Mouse (Mus musculus): ENCODE measurements around the gene Izumo2. TPM values are rescaled to one million over a fixed set of nuclear protein-coding genes. Genes with fewer than 3 reads are reported as not detected.

Izumo2 gene
- polyA plus RNA-seq, 1 experiment from 2014 or later = not detected

- Histone ChIP-seq H3K4me1 (ENCODE audit: insufficient read depth, low read depth, low read length) (no peaks in the 10 kb centered on the region), H3K27ac (ENCODE audit: low read length) (no peak overlapping the region), H3K9ac (replicated peaks; ENCODE audit: low read depth) (no peak overlapping the region), H3K36me3 (ENCODE audit: insufficient read depth, low read length) (peaks cover 53% of the 10 kb centered on the region; the same call in 1 of the 2 replicates), H3K27me3 (replicated peaks; ENCODE audit: insufficient read depth, low read length) (no peaks in the 10 kb centered on the region), H3K4me2 (replicated peaks; ENCODE audit: low read depth, low read length) (no peak overlapping the region), H3K9me3 (ENCODE audit: low read length) (no peaks in the 10 kb centered on the region), H3K4me3 (ENCODE audit: low read depth, low read length) (no peak overlapping the region)
- DNase-seq (ENCODE audit: low spot score) (no peak), ATAC-seq (no peak)
- TF ChIP-seq CTCF (IDR thresholded peaks at IDR 0.05) (no peak), EP300 (IDR thresholded peaks at IDR 0.05) (no peak)
Observed at GRCm38 (mm10) chr7:44760366-44760765, 51.8 kb downstream of the Izumo2 start.

- Histone ChIP-seq H3K9me3 (ENCODE audit: low read length) (no peaks in the 10 kb centered on the region), H3K27ac (ENCODE audit: low read length) (no peak overlapping the region), H3K27me3 (replicated peaks; ENCODE audit: insufficient read depth, low read length) (no peaks in the 10 kb centered on the region), H3K4me2 (replicated peaks; ENCODE audit: low read depth, low read length) (no peak overlapping the region), H3K4me3 (ENCODE audit: low read depth, low read length) (no peak overlapping the region), H3K9ac (replicated peaks; ENCODE audit: low read depth) (no peak overlapping the region), H3K36me3 (ENCODE audit: insufficient read depth, low read length) (peaks cover 67% of the 10 kb centered on the region), H3K4me1 (ENCODE audit: insufficient read depth, low read depth, low read length) (no peaks in the 10 kb centered on the region)
- DNase-seq (ENCODE audit: low spot score) = no peak
- ATAC-seq = no peak
- TF ChIP-seq EP300 (IDR thresholded peaks at IDR 0.05) = no peak
- no peak for TF ChIP-seq CTCF (IDR thresholded peaks at IDR 0.05)
- WGBS = 82% methylated on average over 5 of the region's 5 CpGs
Observed at GRCm38 (mm10) chr7:44768129-44768528, 59.6 kb downstream of the Izumo2 start.

Other genes starting within 250 kb of the Izumo2 start
- not detected in 2 replicates for gene Aspdh, start 243.4 kb upstream of the Izumo2 start, polyA plus RNA-seq (2015; fragmentation: Nextera tagmentation; extraction: Ambion mirVana)
- gene Josd2, start 240.8 kb upstream of the Izumo2 start, polyA plus RNA-seq (2015; fragmentation: Nextera tagmentation; extraction: Ambion mirVana) = 93.7 and 110 TPM in 2 replicates
- gene Emc10, start 212.2 kb upstream of the Izumo2 start, polyA plus RNA-seq (2015; fragmentation: Nextera tagmentation; extraction: Ambion mirVana) = 59.3 and 69.2 TPM in 2 replicates
- gene Fam71e1, start 212.2 kb upstream of the Izumo2 start, polyA plus RNA-seq (2015; fragmentation: Nextera tagmentation; extraction: Ambion mirVana) = 11.4 and 12.0 TPM in 2 replicates
- 0.37 and 0.46 TPM in 2 replicates for gene Mybpc2, start 184.1 kb upstream of the Izumo2 start, polyA plus RNA-seq (2015; fragmentation: Nextera tagmentation; extraction: Ambion mirVana)
- gene Spib, start 176.7 kb upstream of the Izumo2 start, polyA plus RNA-seq (2015; fragmentation: Nextera tagmentation; extraction: Ambion mirVana) = 0.72 and 1.2 TPM in 2 replicates
- 13.5 and 17.5 TPM in 2 replicates for gene Pold1, start 159.9 kb upstream of the Izumo2 start, polyA plus RNA-seq (2015; fragmentation: Nextera tagmentation; extraction: Ambion mirVana)
- 74.8 and 84.3 TPM in 2 replicates for gene Nr1h2, start 154.8 kb upstream of the Izumo2 start, polyA plus RNA-seq (2015; fragmentation: Nextera tagmentation; extraction: Ambion mirVana)
- gene Napsa, start 136.4 kb upstream of the Izumo2 start, polyA plus RNA-seq (2015; fragmentation: Nextera tagmentation; extraction: Ambion mirVana) = 824 and 832 TPM in 2 replicates
- 3.8 TPM in 2 replicates for gene Kcnc3, start 118.1 kb upstream of the Izumo2 start, polyA plus RNA-seq (2015; fragmentation: Nextera tagmentation; extraction: Ambion mirVana)
- 202 and 215 TPM in 2 replicates for gene Myh14, start 37.9 kb upstream of the Izumo2 start, polyA plus RNA-seq (2015; fragmentation: Nextera tagmentation; extraction: Ambion mirVana)
- 45.1 and 48.3 TPM in 2 replicates for gene Vrk3, start 39.7 kb downstream of the Izumo2 start, polyA plus RNA-seq (2015; fragmentation: Nextera tagmentation; extraction: Ambion mirVana)
- gene Zfp473, start 42.3 kb downstream of the Izumo2 start, polyA plus RNA-seq (2015; fragmentation: Nextera tagmentation; extraction: Ambion mirVana) = 0.31 and 0.38 TPM in 2 replicates
- 22.7 and 23.8 TPM in 2 replicates for gene Nup62, start 107.3 kb downstream of the Izumo2 start, polyA plus RNA-seq (2015; fragmentation: Nextera tagmentation; extraction: Ambion mirVana)
- gene Il4i1, start 107.6 kb downstream of the Izumo2 start, polyA plus RNA-seq (2015; fragmentation: Nextera tagmentation; extraction: Ambion mirVana) = 1.9 and 2.3 TPM in 2 replicates
- gene Atf5, start 107.9 kb downstream of the Izumo2 start, polyA plus RNA-seq (2015; fragmentation: Nextera tagmentation; extraction: Ambion mirVana) = 6.0 and 6.1 TPM in 2 replicates
- gene Akt1s1, start 140.2 kb downstream of the Izumo2 start, polyA plus RNA-seq (2015; fragmentation: Nextera tagmentation; extraction: Ambion mirVana) = 84.0 and 89.4 TPM in 2 replicates
- gene Tbc1d17, start 140.3 kb downstream of the Izumo2 start, polyA plus RNA-seq (2015; fragmentation: Nextera tagmentation; extraction: Ambion mirVana) = 73.2 and 84.0 TPM in 2 replicates
- 39.7 and 41.3 TPM in 2 replicates for gene Pnkp, start 148.4 kb downstream of the Izumo2 start, polyA plus RNA-seq (2015; fragmentation: Nextera tagmentation; extraction: Ambion mirVana)
- gene Ptov1, start 161.0 kb downstream of the Izumo2 start, polyA plus RNA-seq (2015; fragmentation: Nextera tagmentation; extraction: Ambion mirVana) = 276 and 288 TPM in 2 replicates
- 54.2 and 62.5 TPM in 2 replicates for gene Med25, start 184.0 kb downstream of the Izumo2 start, polyA plus RNA-seq (2015; fragmentation: Nextera tagmentation; extraction: Ambion mirVana)
- gene Fuz, start 187.3 kb downstream of the Izumo2 start, polyA plus RNA-seq (2015; fragmentation: Nextera tagmentation; extraction: Ambion mirVana) = 15.1 and 18.3 TPM in 2 replicates
- gene Ap2a1, start 220.8 kb downstream of the Izumo2 start, polyA plus RNA-seq (2015; fragmentation: Nextera tagmentation; extraction: Ambion mirVana) = 36.1 and 39.4 TPM in 2 replicates
- gene Tsks, start 234.5 kb downstream of the Izumo2 start, polyA plus RNA-seq (2015; fragmentation: Nextera tagmentation; extraction: Ambion mirVana) = 0.44 and 0.57 TPM in 2 replicates